Mouse (Mus musculus): Measurements from ENCODE around the gene Cox19.

Cox19 gene

DNA sequence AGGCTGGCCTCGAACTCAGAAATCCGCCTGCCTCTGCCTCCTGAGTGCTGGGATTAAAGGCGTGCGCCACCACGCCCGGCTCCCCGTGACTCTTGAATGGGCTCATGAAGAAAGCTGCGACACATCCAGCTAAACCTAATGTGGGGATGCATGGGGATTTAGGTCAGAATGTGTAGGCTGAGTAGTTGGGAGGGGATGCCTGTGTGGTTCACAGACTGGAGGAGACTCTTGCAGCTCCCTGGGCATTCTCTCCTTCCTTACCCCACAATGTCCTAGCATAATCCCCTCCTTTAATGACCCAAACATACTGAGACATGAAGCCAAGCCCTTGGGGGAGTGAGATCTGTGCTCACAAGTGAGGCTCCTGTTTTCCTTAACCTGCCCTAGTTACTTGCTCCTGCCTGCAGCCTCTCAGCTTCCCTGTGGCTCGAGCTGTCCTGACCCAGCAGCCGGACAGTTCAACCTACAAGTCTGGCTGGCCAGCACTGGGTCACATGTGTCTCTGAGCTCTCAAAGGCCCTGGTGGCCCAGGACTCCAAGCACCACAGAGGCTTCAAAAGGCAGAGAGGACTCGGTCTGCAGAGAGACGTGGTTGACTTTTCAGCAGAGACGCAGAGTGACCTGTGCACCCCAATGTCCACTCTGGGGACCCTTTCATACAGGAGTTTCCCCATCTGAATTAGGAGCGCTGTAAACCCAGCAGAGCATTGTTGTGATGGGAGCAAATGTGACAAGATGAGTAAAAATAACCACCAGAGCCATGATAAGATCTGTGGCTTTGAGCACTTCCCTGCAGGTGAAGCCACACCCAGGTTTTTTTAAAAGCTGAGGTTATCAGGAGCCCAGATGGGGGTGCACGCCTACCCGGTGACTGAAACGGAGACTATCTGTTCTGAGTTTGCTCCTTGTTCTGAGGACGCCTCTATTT is 30.6 kb upstream of the Cox19 start:
- no peak for DNase-seq (ENCODE audit: low read depth, low spot score)

DNA sequence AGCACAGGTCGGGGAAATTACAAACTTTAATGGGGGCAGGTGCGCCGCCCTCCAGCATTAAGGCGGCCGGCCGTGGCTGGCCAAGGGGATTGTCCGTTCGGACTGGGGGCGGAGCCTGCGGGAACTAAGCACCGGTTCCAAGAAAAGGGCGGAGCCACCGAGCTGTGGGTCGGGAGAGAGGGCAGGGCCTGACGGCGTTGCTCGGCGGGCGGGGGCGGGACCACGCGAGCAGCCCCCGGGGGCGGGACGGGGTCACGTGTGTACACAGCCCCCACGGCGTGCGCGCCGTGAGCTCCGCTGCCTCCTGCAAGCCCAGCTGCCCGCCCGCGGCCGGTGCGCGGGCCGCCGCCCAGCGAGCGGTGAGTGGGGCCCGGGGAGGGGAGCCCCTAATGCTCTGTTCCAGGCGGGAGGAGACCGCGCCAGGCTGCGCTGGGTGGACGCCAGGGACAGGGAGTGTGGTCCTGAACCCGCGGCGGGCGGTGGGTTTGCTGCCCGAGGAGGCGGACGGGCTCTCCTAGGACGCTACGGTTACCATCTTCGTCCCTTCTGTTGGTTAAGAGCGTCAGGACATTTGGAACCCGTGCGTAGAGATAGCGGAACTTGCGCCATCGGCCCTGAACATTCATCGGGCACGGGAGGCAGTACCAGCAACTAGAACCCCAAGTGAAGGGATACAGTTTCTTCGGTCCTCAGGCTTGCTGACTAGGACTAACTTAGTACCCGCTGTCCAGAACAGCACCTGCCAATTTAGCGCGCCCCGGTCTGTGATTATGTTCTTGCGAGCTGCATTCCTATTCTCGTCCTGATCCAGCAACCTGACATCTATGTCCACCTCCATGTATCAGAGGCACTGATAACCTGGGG is 29.4 kb upstream of the Cox19 start:
- DNase-seq (ENCODE audit: low read depth, low spot score) = no peak

DNA sequence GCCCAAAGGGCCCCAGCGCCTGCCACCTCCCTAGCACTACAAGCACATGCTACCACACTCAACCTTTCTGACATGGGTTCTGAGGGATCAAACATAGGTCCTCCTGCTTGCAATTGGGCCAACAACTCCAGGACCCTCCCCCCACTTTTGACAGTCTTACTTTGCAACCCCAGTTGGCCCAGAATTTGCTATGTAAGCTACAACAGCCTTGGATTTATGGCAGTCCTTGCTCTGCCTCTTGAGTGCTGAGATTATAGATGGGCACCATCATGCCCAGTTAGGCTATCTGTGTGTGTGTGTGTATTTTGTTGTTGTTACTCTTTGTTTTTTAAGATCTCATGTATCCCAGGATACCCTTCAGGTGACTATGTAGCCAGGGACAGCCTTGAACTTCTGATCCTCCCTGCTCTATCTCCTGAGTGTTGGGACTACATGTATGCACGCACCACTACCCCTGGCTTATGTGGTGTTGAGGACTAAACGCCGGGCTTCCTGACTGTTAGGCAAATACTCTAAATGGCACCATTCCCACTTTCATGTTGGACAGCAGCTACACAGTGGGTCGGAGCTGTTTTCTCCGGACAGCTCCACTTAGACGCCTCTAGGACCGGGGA is 28.7 kb upstream of the Cox19 start:
- DNase-seq (ENCODE audit: low read depth, low spot score) = no peak

DNA sequence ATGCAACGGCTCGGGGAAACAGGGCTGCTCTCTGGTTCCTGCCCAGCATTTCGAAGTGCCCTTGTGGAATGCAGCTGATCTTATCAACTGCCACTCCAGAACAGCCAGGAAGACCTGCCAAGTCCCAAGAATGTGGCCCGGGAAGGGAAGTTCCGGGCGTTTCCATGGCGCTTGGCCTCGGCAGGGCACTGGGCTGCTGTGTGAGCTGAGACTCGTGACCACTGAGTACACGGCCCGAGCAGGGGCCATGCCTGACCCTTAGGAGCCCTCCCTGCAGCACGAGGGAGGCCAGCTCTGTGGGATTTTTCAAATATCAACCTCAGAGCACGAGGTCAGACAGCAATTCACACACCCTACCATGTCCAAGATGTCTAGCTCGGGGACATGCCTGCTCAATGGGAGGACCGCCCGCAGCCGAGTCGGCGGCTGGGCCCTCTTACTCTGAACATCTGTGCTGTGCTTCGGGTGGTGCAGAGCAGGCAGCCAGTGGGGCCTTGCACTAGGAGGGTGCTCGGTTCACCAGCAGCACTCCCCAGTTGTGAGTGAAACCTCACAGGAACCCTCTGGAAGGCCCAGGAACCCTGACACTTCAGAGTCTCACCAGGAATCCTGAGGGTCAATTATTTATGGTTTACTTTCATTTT is 27.9 kb upstream of the Cox19 start:
- DNase-seq (ENCODE audit: low read depth, low spot score) = no peak

DNA sequence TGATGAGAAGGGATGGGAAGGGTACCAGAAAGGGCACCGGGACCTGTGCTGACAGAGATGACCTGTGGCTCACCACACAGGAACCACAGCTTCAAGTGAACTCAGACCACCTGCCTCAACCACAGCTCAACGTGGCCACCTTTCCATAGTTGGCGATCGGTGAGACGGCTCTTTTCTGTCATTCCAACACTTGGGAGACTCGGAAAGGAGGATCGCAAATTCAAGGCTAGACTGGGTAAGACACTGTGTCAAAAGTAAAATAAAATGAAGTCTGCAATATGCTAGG is 27.0 kb upstream of the Cox19 start:
- no peak for DNase-seq (ENCODE audit: low read depth, low spot score)

DNA sequence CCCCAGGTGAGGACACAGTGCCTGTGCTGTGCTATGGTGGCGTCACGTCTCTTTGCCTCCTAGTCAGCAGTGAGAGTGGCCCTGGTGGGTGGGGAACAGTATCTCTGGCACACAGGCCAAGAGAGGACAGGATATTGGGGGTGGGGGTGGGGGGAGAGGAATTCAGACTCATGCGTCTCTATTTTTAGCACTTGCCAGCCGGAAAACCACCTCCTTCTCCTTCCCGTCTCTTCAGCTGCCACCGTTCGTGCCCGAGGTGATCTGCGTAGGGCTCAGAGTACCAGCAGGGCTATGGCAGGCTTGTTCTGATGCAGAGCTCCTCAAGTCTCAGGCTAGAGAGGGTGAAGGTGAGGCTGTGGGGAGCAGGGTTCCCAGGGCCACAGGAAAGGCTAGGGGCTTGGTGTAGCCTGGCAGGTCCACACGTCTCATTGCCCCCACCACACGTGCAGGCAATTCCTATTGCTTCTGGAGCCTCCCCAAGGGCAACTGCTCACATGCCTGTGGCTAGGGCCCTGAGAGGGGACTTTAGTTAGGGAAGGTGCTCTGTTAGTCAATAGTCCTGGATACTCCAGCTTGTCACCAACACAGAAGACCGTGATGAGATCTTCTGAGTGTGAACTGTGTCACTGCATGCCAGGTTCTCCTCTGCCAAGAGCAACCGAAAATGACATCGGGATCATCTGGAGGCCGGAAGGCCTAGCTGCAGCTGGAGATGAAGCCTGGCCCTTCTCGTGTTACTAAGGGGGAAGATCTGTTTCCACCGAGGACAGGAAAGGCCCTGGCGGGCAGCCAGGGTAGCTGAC is 26.5 kb upstream of the Cox19 start, which contains the start of gene Gpr146:
Gene Gpr146, plus strand, starts transcription at position 230 of the 803 bp plus-strand sequence.
- no peak for DNase-seq (ENCODE audit: low read depth, low spot score)

DNA sequence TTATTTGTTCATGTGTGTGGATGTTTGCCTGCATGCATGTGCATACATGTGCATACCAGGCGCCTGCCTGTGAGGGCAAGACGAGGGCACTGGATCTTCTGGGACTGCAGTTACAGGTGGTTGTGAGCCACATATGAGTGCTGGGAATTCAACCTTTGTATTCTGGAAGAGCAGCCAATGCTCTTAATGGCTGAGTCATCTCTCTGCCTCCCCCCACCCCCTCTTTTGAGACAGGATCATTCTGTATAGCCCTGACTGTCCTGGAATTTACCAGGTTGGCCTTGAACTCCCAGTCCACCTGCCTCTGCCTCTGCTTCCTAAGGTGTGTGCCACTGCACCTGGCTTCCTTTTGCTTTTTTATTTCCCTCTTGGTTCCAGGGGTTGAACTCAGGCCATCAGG is 23.6 kb upstream of the Cox19 start:
- DNase-seq (ENCODE audit: low read depth, low spot score) = no peak

DNA sequence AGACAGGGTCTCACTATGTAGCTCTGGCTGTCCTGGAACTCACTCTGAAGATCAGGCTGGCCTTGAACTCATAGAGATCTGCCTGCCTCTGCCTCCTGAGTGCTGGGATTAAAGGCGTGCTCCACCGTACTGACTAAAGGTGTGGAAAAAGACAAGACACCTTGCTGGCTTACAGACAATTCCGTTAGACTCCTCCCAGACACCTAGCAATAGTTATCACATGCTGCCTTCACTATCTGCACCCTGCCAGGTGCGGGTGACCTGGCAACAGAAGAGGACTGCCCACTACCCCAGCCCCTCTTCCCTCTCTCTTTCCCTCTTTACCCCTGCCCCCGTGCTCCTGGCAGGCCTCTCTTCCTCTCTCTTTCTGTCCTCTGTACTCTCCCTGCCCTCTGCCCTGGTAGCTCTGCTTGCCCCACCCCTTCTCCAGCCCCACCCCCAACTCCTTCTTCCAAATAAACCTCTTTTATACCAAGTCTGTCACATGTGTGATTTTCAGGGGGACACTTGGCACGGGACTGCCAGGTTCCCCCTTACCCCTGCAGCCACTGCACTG is 22.7 kb upstream of the Cox19 start:
- no peak for DNase-seq (ENCODE audit: low read depth, low spot score)

DNA sequence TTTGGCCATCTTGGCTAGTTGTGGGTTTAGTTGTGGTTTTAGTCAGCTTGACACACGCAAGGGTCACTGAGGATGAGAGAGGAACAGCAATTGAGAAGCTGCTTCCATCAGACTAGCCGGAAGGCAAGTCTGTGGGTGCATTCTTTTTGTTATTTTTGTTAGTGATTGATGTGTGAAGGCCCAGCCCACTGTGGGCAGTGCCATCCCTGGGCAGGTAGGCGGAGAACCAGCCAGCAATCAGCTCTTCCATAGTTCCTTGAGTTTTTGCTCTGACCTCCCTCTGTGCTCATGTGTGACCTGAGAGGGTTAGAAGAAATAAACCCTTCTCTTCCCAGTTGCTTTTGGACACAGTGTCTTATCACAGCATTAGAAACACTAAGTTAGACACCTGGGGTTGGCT is 21.9 kb upstream of the Cox19 start:
- no peak for DNase-seq (ENCODE audit: low read depth, low spot score)

DNA sequence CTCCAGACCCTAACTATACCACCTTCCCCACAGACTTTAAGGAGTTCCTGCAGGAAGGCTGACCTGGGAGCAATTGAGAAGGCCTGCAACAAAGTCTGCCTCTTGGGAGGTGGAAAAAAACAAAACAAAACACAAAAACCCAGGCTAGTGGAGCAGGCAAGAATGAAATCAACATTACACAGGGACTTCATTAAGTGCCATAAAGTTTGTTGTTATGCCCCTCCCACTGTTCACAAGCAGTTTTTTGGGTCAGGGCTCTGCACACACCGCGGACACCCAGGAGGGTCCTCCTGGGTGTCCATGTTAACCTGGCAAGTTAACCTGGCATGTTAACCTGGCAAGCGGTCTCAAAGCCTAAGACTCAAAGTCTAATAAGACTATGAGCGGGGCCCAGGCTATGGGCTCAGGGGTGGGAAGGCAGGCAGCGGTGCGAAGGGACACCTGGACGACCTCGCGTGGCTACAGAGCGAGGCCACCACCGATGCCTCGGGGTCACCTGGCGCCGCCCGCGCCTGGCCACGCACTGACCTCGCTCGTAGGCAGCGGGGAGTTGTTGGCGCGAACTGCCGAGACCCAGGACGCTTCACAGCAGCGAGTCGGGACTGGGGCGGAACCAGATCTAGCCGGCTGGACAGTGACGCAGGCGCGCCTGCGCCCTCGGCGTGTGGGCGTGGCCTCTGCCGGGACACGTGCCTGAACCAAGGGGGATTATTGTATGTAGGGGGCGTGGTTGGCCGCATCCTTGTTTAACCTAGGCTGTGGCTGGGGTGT is 20.6 kb upstream of the Cox19 start:
- DNase-seq (ENCODE audit: low read depth, low spot score) = peak; percentile 72

DNA sequence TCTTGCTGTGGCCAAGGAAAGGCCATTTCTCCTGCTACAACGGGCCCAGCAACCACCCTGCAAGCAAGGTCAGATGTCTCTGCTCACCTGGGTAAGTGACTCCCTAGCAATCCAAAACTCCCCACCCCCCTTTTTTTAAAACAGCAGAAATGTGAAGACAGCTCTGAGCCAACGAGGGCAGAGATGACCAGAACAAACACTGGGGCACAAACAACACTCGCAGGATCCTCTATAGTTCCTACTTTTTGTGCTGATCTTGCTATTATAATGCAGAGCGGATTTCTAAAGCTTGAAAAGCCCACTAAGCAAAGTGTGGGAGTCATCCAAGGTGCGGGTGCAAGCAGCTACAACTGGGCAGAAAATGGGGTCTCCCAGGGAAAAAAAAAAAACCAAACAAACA is 19.9 kb upstream of the Cox19 start:
- no peak for DNase-seq (ENCODE audit: low read depth, low spot score)

DNA sequence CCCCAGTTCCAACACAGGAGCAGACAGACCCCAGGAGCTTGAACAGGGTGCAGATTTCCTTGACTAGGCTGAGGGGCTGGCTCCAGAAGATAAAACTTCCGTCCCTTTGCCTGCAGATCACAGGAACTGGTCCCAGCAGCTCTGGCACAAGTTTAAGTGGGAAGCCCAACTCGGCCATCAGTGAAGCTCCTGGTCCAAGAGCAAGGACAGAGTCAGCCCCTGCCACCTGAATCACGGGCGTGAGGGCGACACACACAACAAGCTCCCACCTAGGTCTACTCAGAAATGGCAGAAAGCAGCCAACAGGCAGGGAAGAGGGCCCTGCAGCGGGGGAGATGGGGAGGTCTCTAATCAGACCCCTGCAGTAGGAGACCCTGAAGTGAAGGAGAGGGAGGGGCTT is 19.1 kb upstream of the Cox19 start:
- no peak for DNase-seq (ENCODE audit: low read depth, low spot score)

DNA sequence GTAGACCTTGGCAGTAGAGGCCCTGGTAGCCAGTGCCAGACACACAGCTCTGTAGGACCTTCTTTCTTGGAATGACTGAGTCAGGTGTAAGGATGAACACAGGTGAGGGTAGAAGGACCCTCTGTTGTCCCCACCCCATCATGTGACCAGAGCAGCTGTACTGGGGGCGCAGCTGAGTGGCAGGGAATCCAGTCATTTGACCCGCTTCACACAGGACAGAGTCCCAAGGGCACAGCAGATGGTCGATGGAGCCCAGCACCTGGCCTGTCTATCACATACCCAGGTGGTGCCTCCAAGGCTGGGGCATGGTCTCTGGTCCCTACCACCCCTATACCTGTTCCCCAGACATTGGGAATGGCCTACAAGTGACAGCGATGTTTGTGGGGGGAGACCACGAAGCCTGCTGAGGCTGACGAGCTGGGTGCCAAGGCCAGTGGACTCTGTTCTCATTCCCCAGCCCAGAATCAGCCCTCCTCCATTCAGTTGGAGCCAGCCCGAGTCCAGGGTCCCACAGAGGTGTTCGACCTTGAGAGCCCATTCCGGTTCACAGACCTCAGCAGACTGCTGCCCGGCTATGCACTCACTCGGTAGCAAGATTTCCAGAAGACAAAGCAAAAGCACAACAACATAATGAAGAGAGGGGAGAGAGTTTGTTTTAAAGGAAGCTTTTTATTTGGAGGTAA is 17.6 kb upstream of the Cox19 start:
- no peak for DNase-seq (ENCODE audit: low read depth, low spot score)

DNA sequence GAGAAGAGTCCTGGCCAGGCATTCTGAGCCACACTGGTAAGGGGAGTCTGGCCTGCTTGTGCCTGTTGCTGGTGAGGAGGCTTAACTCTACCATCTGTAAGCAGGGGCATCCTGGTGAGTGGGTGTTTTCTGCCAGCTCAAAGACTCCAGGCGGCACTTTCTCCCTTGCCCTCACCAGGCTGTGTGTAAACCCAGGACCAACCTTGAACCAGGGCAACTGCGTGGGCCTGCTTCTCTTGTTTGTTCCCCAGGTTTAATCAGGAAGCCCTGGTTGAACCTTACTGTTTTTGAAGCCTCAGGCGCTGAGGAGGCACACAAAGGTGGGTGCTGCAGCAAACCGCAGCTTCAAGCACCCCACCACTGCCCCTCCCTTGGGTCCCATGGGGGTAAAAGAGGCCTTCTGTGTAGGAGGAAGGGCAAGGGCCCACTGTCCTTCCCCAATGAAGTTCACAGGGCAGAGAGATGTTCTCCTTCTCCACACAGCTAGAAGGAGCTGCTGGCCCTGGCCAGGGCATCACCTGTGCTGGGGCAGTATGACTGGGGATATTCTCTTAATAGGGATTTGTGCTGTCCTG is 16.8 kb upstream of the Cox19 start:
- no peak for DNase-seq (ENCODE audit: low read depth, low spot score)

DNA sequence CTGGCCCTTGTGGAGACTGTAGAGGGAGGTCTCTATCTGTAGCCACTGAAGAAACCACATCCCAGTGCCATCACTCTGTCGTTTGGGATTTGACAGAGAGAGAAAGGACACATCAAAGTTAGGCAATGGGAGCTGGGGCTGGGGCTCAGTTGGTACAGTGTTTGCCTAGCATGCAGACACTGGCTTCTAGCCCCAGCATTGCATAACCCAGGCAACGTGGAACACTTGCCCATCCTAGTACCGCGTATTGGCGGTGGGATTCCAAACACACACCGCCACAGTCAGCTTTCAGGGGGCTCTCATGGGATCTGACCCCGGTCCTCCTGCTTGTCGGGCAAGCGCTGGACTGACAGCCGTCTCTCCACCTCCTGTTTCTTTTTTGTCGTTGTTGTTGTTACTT is 15.3 kb upstream of the Cox19 start:
- DNase-seq (ENCODE audit: low read depth, low spot score) = no peak

DNA sequence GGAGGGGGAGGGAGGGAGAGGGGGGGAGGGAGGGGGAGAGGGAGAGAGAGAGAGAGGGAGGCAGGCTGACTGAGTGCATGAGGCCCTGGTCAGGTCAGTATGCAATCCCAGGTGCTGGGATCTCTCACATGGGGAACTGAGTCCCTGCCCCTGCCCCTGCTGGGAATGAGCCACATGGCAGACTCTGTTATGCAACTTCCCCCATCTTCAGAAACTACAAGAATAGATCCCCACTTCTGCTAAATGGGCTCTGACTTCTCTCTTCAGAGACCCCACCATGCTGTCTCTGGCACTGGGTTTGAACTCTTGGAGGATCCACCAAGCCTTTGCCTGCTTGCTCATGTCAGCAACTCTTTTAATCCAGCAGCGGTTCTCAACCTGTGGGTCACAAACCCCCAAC is 14.6 kb upstream of the Cox19 start:
- DNase-seq (ENCODE audit: low read depth, low spot score) = no peak

DNA sequence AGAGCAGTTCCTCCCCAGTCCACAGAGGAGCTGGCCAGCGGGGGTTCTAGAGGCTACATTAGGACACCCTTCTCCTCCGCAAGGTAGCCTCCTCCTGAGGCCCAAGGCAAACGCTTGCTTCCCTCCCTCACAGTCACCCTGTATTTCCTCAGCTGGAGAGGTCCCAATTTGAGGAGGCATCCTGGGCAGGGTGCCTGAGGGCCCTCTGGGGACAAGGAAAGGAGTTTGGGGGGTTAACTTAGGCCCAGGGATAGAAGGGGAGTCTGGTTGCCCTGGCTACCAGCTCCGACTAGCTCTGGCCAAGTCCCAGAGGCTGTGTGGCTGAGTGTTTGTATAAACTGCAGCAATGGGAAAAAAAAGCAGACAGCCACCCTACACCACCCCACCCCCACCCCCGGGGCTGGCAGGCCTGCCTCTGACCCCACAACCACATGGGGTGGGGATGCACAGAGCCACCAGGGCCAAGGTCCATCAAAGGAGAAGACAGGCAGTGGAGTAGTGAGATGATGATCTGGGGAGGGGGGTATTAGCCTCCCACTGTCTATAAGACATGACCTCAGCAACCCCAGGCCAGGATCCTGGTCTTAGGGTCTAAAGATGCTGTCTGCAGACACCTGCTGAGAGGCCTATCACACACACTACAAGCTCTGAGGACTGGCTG is 13.8 kb upstream of the Cox19 start:
- DNase-seq (ENCODE audit: low read depth, low spot score) = no peak

DNA sequence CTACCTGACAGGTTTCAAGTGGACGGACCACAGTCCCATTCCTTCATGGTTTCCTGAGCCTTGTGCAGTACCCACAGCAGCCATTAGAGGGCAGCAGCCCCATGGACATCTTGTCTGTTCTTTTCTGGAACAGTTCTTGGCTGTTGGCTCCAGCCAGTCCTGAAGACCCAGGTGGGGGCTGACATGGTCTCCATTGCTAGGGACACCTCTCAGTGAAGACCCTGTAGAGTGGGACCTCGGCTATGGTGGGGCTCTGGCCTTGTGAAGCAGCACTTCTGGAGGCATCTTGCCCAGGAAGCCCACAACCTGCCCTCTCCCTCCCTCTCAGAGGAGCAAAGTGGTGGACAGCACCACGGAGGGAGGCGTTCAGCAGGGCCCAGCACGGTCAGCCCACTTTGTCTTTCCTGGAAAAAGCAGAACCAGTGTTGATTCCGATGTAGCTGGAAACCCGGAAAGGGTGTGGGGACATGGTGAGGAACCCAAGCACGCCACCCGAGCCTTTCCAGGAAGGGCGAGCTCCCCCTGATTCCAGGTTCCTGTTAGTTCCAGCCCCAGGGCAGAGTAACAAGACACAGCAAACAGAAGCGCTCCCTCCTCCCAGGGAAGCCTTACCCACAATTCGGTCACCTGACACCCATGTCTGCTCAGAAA is 13.2 kb upstream of the Cox19 start:
- DNase-seq (ENCODE audit: low read depth, low spot score) = no peak

All from brain, embryonic 18.5 days (tissue).